Mouse (Mus musculus): ENCODE measurements at regions not wholly inside any gene's neighbourhood (a gene's known extent, or its start where the extent isn't known, plus 50 kb on each side); places are given as distances from the start of the nearest gene placed in this dataset.

- DNase-seq (ENCODE audit: low spot score): peak; percentile 76
- Histone ChIP-seq H3K9ac (ENCODE audit: low read depth, low read length) (no peak overlapping the region), H3K4me1 (replicated peaks; ENCODE audit: insufficient read depth, low read length) (no peaks in the 10 kb centered on the region), H3K4me3 (replicated peaks; ENCODE audit: low read depth, low read length) (no peak overlapping the region), H3K4me2 (ENCODE audit: low read length) (no peak overlapping the region), H3K27me3 (ENCODE audit: insufficient read depth, low read length) (no peaks in the 10 kb centered on the region), H3K9me3 (replicated peaks; ENCODE audit: low read length) (no peaks in the 10 kb centered on the region), H3K27ac (no peak overlapping the region), H3K36me3 (ENCODE audit: insufficient read depth, low read length) (no peaks in the 10 kb centered on the region)
- no peak for TF ChIP-seq CTCF (IDR thresholded peaks at IDR 0.05; ENCODE audit: low read depth)
- WGBS: 9% methylated on average over 3 of the region's 3 CpGs
- ATAC-seq (replicated peaks; ENCODE audit: low FRiP score, low read depth): 0 out of 2 replicates have a peak, but pooled peaks have one; percentile 43
Observed at GRCm38 (mm10) chr2:50815541-50815940, 333.4 kb downstream of the Rnd3 start.

DNA sequence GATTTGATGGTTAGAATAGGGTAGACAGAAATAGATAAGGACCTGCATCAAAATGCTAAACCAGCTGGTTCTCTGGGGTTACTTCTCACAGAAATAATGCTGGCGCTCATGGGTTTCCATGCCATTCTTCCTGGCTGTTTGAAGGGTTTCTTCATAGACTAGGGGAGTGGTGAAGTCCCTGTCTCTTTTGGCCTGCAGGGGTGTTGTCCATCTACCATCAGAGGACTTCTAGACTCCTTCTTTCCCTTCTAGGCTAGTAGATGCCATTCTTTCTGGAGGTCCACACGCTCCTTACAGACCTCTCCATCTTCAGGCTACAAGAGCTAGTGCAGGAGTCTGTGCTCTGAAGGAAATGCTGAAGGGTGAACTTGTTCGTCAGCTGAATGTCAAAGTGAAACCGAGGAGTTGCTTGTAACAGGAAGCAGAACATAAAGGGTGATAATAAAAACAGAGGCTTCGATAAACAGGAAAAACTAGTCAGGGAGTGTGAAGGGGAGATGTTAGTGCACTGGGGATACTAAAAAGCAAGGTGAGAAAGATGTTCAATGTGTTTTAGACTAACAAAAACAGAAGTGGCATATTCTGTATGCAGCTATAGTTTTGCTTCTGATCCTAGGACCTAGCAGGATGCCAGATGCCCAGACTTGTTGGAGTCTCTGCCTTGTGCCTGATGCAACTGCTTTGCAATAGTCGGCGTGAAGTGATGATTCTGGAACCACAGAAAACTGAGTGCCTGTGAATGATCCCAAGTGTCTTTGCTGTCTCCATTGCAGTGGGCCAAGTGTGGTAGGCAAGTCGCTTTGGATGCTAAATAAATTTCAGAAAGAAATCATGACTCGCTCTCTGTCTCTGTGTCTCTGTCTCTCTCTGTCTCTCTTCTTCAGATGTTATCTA is 335.1 kb downstream of the Rnd3 start:
- WGBS: 62% methylated on average over 9 of the region's 9 CpGs
- Histone ChIP-seq H3K36me3 (ENCODE audit: insufficient read depth, low read length) (no peaks in the 10 kb centered on the region), H3K9me3 (replicated peaks; ENCODE audit: low read length) (no peaks in the 10 kb centered on the region), H3K27me3 (ENCODE audit: insufficient read depth, low read length) (no peaks in the 10 kb centered on the region), H3K9ac (ENCODE audit: low read depth, low read length) (no peak overlapping the region), H3K4me1 (replicated peaks; ENCODE audit: insufficient read depth, low read length) (no peaks in the 10 kb centered on the region), H3K27ac (no peak overlapping the region), H3K4me3 (replicated peaks; ENCODE audit: low read depth, low read length) (no peak overlapping the region), H3K4me2 (ENCODE audit: low read length) (no peak overlapping the region)
- DNase-seq (ENCODE audit: low spot score) (peak; percentile 57), ATAC-seq (replicated peaks; ENCODE audit: low FRiP score, low read depth) (no peak)
- 0 out of 2 replicates have a peak, but pooled peaks have one; percentile 15 for TF ChIP-seq CTCF (IDR thresholded peaks at IDR 0.05; ENCODE audit: low read depth)

- no peak overlapping the region for H3K4me2 ChIP-seq (ENCODE audit: low read length)
- 38% methylated on average over 4 of the region's 4 CpGs for WGBS
- H3K9ac ChIP-seq (ENCODE audit: low read depth, low read length): no peak overlapping the region
- DNase-seq (ENCODE audit: low spot score) (no peak), ATAC-seq (replicated peaks; ENCODE audit: low FRiP score, low read depth) (no peak)
- H3K4me3 ChIP-seq (replicated peaks; ENCODE audit: low read depth, low read length): no peak overlapping the region
- no peak overlapping the region for H3K27ac ChIP-seq
- no peaks in the 10 kb centered on the region for H3K36me3 ChIP-seq (ENCODE audit: insufficient read depth, low read length)
- H3K27me3 ChIP-seq (ENCODE audit: insufficient read depth, low read length): no peaks in the 10 kb centered on the region
- H3K9me3 ChIP-seq (replicated peaks; ENCODE audit: low read length): no peaks in the 10 kb centered on the region
- no peaks in the 10 kb centered on the region for H3K4me1 ChIP-seq (replicated peaks; ENCODE audit: insufficient read depth, low read length)
- no peak for TF ChIP-seq CTCF (IDR thresholded peaks at IDR 0.05; ENCODE audit: low read depth)
Observed at GRCm38 (mm10) chr2:50812296-50812695, 336.6 kb downstream of the Rnd3 start.

DNA sequence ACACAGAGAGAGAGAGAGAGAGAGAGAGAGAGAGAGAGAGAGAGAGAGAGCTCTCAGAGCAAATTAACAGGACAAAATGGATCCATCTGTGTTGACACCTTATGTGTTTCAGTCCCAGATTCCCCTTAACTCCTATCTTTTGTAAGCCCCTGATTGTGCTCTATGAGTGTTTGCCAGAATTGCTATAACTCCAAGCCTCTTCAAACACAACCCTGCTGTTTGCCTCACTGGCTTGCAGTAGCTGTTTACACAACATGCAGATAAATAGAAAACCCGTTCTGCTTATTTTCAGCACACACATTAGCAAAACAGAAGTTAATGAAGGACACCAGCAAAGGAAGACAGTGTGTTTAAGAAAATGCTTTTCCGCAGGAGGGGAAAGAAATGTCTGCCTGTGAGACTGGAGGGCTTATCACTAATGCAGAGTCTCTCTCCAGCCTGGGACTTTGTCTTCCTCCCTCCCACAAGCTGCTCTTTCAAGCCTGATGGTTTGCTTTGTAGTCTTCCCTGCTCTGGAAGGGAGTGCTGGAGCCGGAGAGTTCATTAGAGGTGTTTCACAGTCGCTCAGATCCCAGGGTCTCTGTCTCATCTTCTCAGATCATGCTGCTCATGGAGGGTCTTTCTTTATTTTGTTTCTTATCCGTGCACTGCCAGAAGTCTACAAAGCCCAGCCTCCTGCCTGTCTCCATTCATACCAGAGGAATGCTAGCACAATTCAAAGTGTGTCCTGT is 338.4 kb downstream of the Rnd3 start:
- ATAC-seq (replicated peaks; ENCODE audit: low FRiP score, low read depth) (no peak), DNase-seq (ENCODE audit: low spot score) (peak; percentile 43)
- Histone ChIP-seq H3K9ac (ENCODE audit: low read depth, low read length) (no peak overlapping the region), H3K9me3 (replicated peaks; ENCODE audit: low read length) (no peaks in the 10 kb centered on the region), H3K4me3 (replicated peaks; ENCODE audit: low read depth, low read length) (no peak overlapping the region), H3K27me3 (ENCODE audit: insufficient read depth, low read length) (no peaks in the 10 kb centered on the region), H3K36me3 (ENCODE audit: insufficient read depth, low read length) (no peaks in the 10 kb centered on the region), H3K4me1 (replicated peaks; ENCODE audit: insufficient read depth, low read length) (no peaks in the 10 kb centered on the region), H3K4me2 (ENCODE audit: low read length) (no peak overlapping the region), H3K27ac (no peak overlapping the region)
- TF ChIP-seq CTCF (IDR thresholded peaks at IDR 0.05; ENCODE audit: low read depth): no peak
- WGBS: 29% methylated on average over 5 of the region's 5 CpGs

DNA sequence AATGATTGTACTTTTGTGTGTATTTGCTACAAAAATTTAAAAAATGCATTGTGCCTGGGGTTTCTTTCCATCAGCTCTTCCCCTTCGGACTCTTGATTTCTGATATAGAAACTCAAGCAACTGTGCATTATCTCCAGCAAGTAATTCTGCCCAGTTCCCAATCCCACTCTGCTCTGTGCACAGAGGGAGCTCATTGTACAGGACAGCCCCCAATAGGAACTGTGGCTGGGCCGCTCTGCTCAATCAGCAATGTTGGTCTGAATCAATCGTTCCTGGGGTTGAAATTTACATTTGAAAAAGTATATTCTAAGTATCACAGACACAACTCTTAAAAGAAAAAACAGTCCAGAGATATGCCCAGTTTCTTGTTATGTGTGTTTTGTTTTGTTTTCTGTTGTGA is 339.1 kb downstream of the Rnd3 start:
- H3K4me1 ChIP-seq (replicated peaks; ENCODE audit: insufficient read depth, low read length): no peaks in the 10 kb centered on the region
- no peak overlapping the region for H3K4me2 ChIP-seq (ENCODE audit: low read length)
- H3K9me3 ChIP-seq (replicated peaks; ENCODE audit: low read length): no peaks in the 10 kb centered on the region
- WGBS: 75% methylated on average over 3 of the region's 3 CpGs
- no peak overlapping the region for H3K4me3 ChIP-seq (replicated peaks; ENCODE audit: low read depth, low read length)
- no peak for DNase-seq (ENCODE audit: low spot score)
- no peak for ATAC-seq (replicated peaks; ENCODE audit: low FRiP score, low read depth)
- TF ChIP-seq CTCF (IDR thresholded peaks at IDR 0.05; ENCODE audit: low read depth): no peak
- no peak overlapping the region for H3K27ac ChIP-seq
- H3K9ac ChIP-seq (ENCODE audit: low read depth, low read length): no peak overlapping the region
- no peaks in the 10 kb centered on the region for H3K27me3 ChIP-seq (ENCODE audit: insufficient read depth, low read length)
- no peaks in the 10 kb centered on the region for H3K36me3 ChIP-seq (ENCODE audit: insufficient read depth, low read length)

- Histone ChIP-seq H3K4me1 (replicated peaks; ENCODE audit: insufficient read depth, low read length) (no peaks in the 10 kb centered on the region), H3K36me3 (ENCODE audit: insufficient read depth, low read length) (no peaks in the 10 kb centered on the region), H3K27me3 (ENCODE audit: insufficient read depth, low read length) (no peaks in the 10 kb centered on the region), H3K9ac (ENCODE audit: low read depth, low read length) (no peak overlapping the region), H3K9me3 (replicated peaks; ENCODE audit: low read length) (no peaks in the 10 kb centered on the region), H3K4me3 (replicated peaks; ENCODE audit: low read depth, low read length) (no peak overlapping the region), H3K4me2 (ENCODE audit: low read length) (no peak overlapping the region), H3K27ac (no peak overlapping the region)
- no peak for ATAC-seq (replicated peaks; ENCODE audit: low FRiP score, low read depth)
- DNase-seq (ENCODE audit: low spot score): no peak
- TF ChIP-seq CTCF (IDR thresholded peaks at IDR 0.05; ENCODE audit: low read depth): no peak
- WGBS: 87% methylated on average over 6 of the region's 6 CpGs
Observed at GRCm38 (mm10) chr2:50807162-50807960, 341.6 kb downstream of the Rnd3 start.

All from kidney, postnatal 0 days (tissue).